Mouse (Mus musculus): ENCODE data around the gene Nt5dc3. TPM values are rescaled to one million over a fixed set of nuclear protein-coding genes. Genes with fewer than 3 reads are reported as not detected.

Gene Nt5dc3
- polyA plus RNA-seq (2011; ENCODE audit: insufficient read depth, insufficient read length, low read depth, missing spikeins), result 8.2 and 8.8 TPM in 2 replicates

GRCm38 (mm10) chr10:86778398-86779116 lies at the start of gene Nt5dc3:
Nt5dc3 (plus strand) TSS chr10:86779005.
- Histone ChIP-seq H3K4me3 (ENCODE audit: low read depth, low read length) (peak within 1 kb of the TSS; percentile 76), H3K27ac (ENCODE audit: insufficient read depth, low read length) (peak within 1 kb of the TSS; percentile 33), H3K9ac (ENCODE audit: low read depth, poor library complexity, severe bottlenecking) (peak within 1 kb of the TSS; percentile 84), H3K4me1 (ENCODE audit: control insufficient read depth, insufficient read depth, low read length) (peaks cover 3% of the 10 kb centered on the region), H3K9me3 (replicated peaks; ENCODE audit: control insufficient read depth, insufficient read depth, low read length, poor library complexity, severe bottlenecking) (no peaks in the 10 kb centered on the region), H3K27me3 (ENCODE audit: control insufficient read depth, insufficient read depth, low read length, poor library complexity, severe bottlenecking) (no peaks in the 10 kb centered on the region), H3K36me3 (ENCODE audit: control insufficient read depth, insufficient read depth, low read length, poor library complexity, severe bottlenecking) (no peaks in the 10 kb centered on the region)
- TF ChIP-seq POLR2A (IDR thresholded peaks at IDR 0.05; ENCODE audit: insufficient read depth, low read length) (no peak), CTCF (IDR thresholded peaks at IDR 0.05; ENCODE audit: low read depth, low read length) (no peak), EP300 (IDR thresholded peaks at IDR 0.05; ENCODE audit: insufficient read depth, low read depth, low read length) (peak; percentile 48; the same call in 1 of the 2 replicates)

GRCm38 (mm10) chr10:86730823-86731499 lies 47.8 kb upstream of the Nt5dc3 start:
- Histone ChIP-seq H3K27ac (ENCODE audit: insufficient read depth, low read length) (no peak overlapping the region), H3K4me1 (ENCODE audit: control insufficient read depth, insufficient read depth, low read length) (no peaks in the 10 kb centered on the region), H3K4me3 (ENCODE audit: low read depth, low read length) (peak overlapping the region; percentile 62), H3K9ac (ENCODE audit: low read depth, poor library complexity, severe bottlenecking) (peak overlapping the region; percentile 71), H3K9me3 (replicated peaks; ENCODE audit: control insufficient read depth, insufficient read depth, low read length, poor library complexity, severe bottlenecking) (no peaks in the 10 kb centered on the region), H3K36me3 (ENCODE audit: control insufficient read depth, insufficient read depth, low read length, poor library complexity, severe bottlenecking) (no peaks in the 10 kb centered on the region), H3K27me3 (ENCODE audit: control insufficient read depth, insufficient read depth, low read length, poor library complexity, severe bottlenecking) (no peaks in the 10 kb centered on the region)
- TF ChIP-seq POLR2A (IDR thresholded peaks at IDR 0.05; ENCODE audit: insufficient read depth, low read length) (no peak), CTCF (IDR thresholded peaks at IDR 0.05; ENCODE audit: low read depth, low read length) (peak; percentile 53)

- Histone ChIP-seq H3K4me3 (ENCODE audit: low read depth, low read length) (no peak overlapping the region), H3K9ac (ENCODE audit: low read depth, poor library complexity, severe bottlenecking) (no peak overlapping the region)
Observed at GRCm38 (mm10) chr10:86731500-86731863, 47.3 kb upstream of the Nt5dc3 start.

GRCm38 (mm10) chr10:86735036-86735435 lies 43.8 kb upstream of the Nt5dc3 start:
- Histone ChIP-seq H3K9ac (ENCODE audit: low read depth, poor library complexity, severe bottlenecking) (no peak overlapping the region), H3K9me3 (replicated peaks; ENCODE audit: control insufficient read depth, insufficient read depth, low read length, poor library complexity, severe bottlenecking) (no peaks in the 10 kb centered on the region), H3K27ac (ENCODE audit: insufficient read depth, low read length) (no peak overlapping the region), H3K36me3 (ENCODE audit: control insufficient read depth, insufficient read depth, low read length, poor library complexity, severe bottlenecking) (no peaks in the 10 kb centered on the region), H3K4me3 (ENCODE audit: low read depth, low read length) (no peak overlapping the region), H3K4me1 (ENCODE audit: control insufficient read depth, insufficient read depth, low read length) (no peaks in the 10 kb centered on the region), H3K27me3 (ENCODE audit: control insufficient read depth, insufficient read depth, low read length, poor library complexity, severe bottlenecking) (no peaks in the 10 kb centered on the region)
- TF ChIP-seq POLR2A (IDR thresholded peaks at IDR 0.05; ENCODE audit: insufficient read depth, low read length) (no peak), EP300 (IDR thresholded peaks at IDR 0.05; ENCODE audit: insufficient read depth, low read depth, low read length) (no peak), CTCF (IDR thresholded peaks at IDR 0.05; ENCODE audit: low read depth, low read length) (no peak)

More at GRCm38 (mm10) chr10:86731500-86731863, 47.3 kb upstream of the Nt5dc3 start:
- Histone ChIP-seq H3K36me3 (ENCODE audit: control insufficient read depth, insufficient read depth, low read length, poor library complexity, severe bottlenecking) (no peaks in the 10 kb centered on the region), H3K27me3 (ENCODE audit: control insufficient read depth, insufficient read depth, low read length, poor library complexity, severe bottlenecking) (no peaks in the 10 kb centered on the region), H3K9me3 (replicated peaks; ENCODE audit: control insufficient read depth, insufficient read depth, low read length, poor library complexity, severe bottlenecking) (no peaks in the 10 kb centered on the region), H3K4me1 (ENCODE audit: control insufficient read depth, insufficient read depth, low read length) (no peaks in the 10 kb centered on the region), H3K27ac (ENCODE audit: insufficient read depth, low read length) (no peak overlapping the region)
- TF ChIP-seq EP300 (IDR thresholded peaks at IDR 0.05; ENCODE audit: insufficient read depth, low read depth, low read length), result no peak
- TF ChIP-seq CTCF (IDR thresholded peaks at IDR 0.05; ENCODE audit: low read depth, low read length), result no peak
- TF ChIP-seq POLR2A (IDR thresholded peaks at IDR 0.05; ENCODE audit: insufficient read depth, low read length), result no peak

GRCm38 (mm10) chr10:86742918-86743317 lies 35.9 kb upstream of the Nt5dc3 start:
- no peaks in the 10 kb centered on the region for H3K4me1 ChIP-seq (ENCODE audit: control insufficient read depth, insufficient read depth, low read length)

GRCm38 (mm10) chr10:86744306-86744705 lies 34.5 kb upstream of the Nt5dc3 start:
- H3K36me3 ChIP-seq (ENCODE audit: control insufficient read depth, insufficient read depth, low read length, poor library complexity, severe bottlenecking), result no peaks in the 10 kb centered on the region
- TF ChIP-seq POLR2A (IDR thresholded peaks at IDR 0.05; ENCODE audit: insufficient read depth, low read length), result no peak
- TF ChIP-seq CTCF (IDR thresholded peaks at IDR 0.05; ENCODE audit: low read depth, low read length), result no peak
- TF ChIP-seq EP300 (IDR thresholded peaks at IDR 0.05; ENCODE audit: insufficient read depth, low read depth, low read length), result no peak

More at GRCm38 (mm10) chr10:86742918-86743317, 35.9 kb upstream of the Nt5dc3 start:
- Histone ChIP-seq H3K9ac (ENCODE audit: low read depth, poor library complexity, severe bottlenecking) (no peak overlapping the region), H3K36me3 (ENCODE audit: control insufficient read depth, insufficient read depth, low read length, poor library complexity, severe bottlenecking) (no peaks in the 10 kb centered on the region), H3K4me3 (ENCODE audit: low read depth, low read length) (no peak overlapping the region), H3K27ac (ENCODE audit: insufficient read depth, low read length) (no peak overlapping the region), H3K9me3 (replicated peaks; ENCODE audit: control insufficient read depth, insufficient read depth, low read length, poor library complexity, severe bottlenecking) (no peaks in the 10 kb centered on the region), H3K27me3 (ENCODE audit: control insufficient read depth, insufficient read depth, low read length, poor library complexity, severe bottlenecking) (no peaks in the 10 kb centered on the region)
- TF ChIP-seq POLR2A (IDR thresholded peaks at IDR 0.05; ENCODE audit: insufficient read depth, low read length) (no peak), CTCF (IDR thresholded peaks at IDR 0.05; ENCODE audit: low read depth, low read length) (no peak), EP300 (IDR thresholded peaks at IDR 0.05; ENCODE audit: insufficient read depth, low read depth, low read length) (no peak)

More at GRCm38 (mm10) chr10:86744306-86744705, 34.5 kb upstream of the Nt5dc3 start:
- H3K4me3 ChIP-seq (ENCODE audit: low read depth, low read length), result no peak overlapping the region
- H3K4me1 ChIP-seq (ENCODE audit: control insufficient read depth, insufficient read depth, low read length), result no peaks in the 10 kb centered on the region
- no peak overlapping the region for H3K27ac ChIP-seq (ENCODE audit: insufficient read depth, low read length)
- no peak overlapping the region for H3K9ac ChIP-seq (ENCODE audit: low read depth, poor library complexity, severe bottlenecking)
- H3K27me3 ChIP-seq (ENCODE audit: control insufficient read depth, insufficient read depth, low read length, poor library complexity, severe bottlenecking), result no peaks in the 10 kb centered on the region
- no peaks in the 10 kb centered on the region for H3K9me3 ChIP-seq (replicated peaks; ENCODE audit: control insufficient read depth, insufficient read depth, low read length, poor library complexity, severe bottlenecking)
